Mouse (Mus musculus) lung, adult 2 months (tissue): ENCODE results near the gene Inpp5e. TPM values are rescaled to one million over a fixed set of nuclear protein-coding genes. Genes with fewer than 3 reads are reported as not detected.
A peak's percentile ranks its signal among the peaks of the same experiment; 100 is the strongest.

Experiments used
- DNase-seq: peaks from one replicate; pipeline ENCODE4 v3.0.0; 2022
- H3K4me1 ChIP-seq: fragments of 200-500 bp; 2 replicates; pipeline ENCODE4 v1.6.1; 2011; ENCODE audit warnings: low read length; ENCODE audit not compliant: control insufficient read depth, insufficient read depth
- H3K4me3 ChIP-seq: fragments of 200-500 bp; replicated peaks from 2 replicates; pipeline ENCODE3; 2011; ENCODE audit warnings: low read depth, mild to moderate bottlenecking, control low read depth, low read length; ENCODE audit errors: extremely low read depth
- CTCF ChIP-seq: fragments of 200-500 bp; IDR thresholded peaks from 2 replicates; pipeline ENCODE4 v1.5.1; 2011; ENCODE audit warnings: mild to moderate bottlenecking, low read length, control low read depth; ENCODE audit not compliant: insufficient read depth
- POLR2A ChIP-seq: fragments of 200-500 bp; IDR thresholded peaks from 2 replicates; pipeline ENCODE4 v1.6.1; 2011; ENCODE audit warnings: low read depth, mild to moderate bottlenecking, control low read depth, low read length, borderline replicate concordance; ENCODE audit errors: extremely low read depth
- WGBS: fragments of 180-500 bp; shearing (Covaris S2); methylation state at CpG from one replicate; pipeline ENCODE4 v1.1.7; 2018; 5-methylcytosine and 5-hydroxymethylcytosine counted together
- polyA plus RNA-seq: library from polyadenylated mRNA; depleted of rRNA; stranded (reverse); fragments of >200 nt; gene quantifications from 2 replicates; pipeline ENCODE4 v1.2.3, GENCODE M21; 2012; rRNA removed

Inpp5e gene
- polyA plus RNA-seq, result 26.4 and 27.2 TPM in 2 replicates

DNA sequence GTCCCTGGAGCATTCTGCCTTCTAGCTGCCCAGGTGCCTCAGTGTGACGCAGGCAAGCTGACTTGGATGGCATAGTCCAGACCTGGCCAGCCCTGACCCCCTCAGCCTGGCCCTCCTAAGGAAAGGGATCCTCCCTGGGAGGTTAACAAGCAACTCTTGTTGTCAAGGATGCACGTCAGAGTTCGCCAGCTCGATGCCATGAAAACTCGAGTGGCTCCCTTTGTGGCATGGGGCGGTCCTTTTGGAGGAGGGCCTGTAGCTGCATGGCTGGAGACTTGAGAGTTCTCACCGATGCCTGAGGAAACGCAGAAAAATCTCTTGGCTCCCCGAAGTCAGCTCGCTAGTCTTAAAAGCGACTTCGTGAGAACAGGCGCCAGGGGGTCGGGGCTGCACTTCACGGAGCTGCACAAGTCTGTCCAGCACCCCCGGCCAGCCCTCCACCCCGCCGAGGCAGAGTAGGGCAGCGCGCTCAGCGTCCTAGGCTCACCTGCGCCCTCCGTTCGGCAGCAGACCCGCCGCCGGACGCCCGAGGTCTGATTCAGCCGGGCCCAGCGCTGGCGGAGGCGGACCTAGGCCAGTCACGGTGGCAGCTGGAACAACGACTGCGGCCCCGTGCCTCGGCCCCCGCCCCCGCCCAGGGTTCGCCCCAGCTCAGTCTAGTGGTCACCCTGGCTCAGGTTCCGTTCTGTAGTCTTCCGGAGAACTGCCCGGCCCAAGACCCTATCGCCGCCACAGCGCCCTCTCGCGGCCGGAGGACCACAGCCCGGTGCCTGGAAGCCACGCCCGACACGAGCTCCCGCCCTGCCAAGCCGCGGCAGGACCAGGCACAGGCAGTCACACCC is at the start of gene Inpp5e:
TSS of gene Inpp5e (minus strand) at position 689 of the 842 bp plus-strand sequence.
- under 1% methylated on average over 56 of the region's 57 CpGs for WGBS
- DNase-seq, result peak; percentile 99
- Histone ChIP-seq H3K4me1 (peaks cover 11% of the 10 kb centered on the region), H3K4me3 (peak within 1 kb of the TSS; percentile 82)
- peak; percentile 56; the same call in 1 of the 2 replicates for TF ChIP-seq CTCF
- TF ChIP-seq POLR2A, result 0 out of 2 replicates have a peak, but pooled peaks have one; percentile 20

DNA sequence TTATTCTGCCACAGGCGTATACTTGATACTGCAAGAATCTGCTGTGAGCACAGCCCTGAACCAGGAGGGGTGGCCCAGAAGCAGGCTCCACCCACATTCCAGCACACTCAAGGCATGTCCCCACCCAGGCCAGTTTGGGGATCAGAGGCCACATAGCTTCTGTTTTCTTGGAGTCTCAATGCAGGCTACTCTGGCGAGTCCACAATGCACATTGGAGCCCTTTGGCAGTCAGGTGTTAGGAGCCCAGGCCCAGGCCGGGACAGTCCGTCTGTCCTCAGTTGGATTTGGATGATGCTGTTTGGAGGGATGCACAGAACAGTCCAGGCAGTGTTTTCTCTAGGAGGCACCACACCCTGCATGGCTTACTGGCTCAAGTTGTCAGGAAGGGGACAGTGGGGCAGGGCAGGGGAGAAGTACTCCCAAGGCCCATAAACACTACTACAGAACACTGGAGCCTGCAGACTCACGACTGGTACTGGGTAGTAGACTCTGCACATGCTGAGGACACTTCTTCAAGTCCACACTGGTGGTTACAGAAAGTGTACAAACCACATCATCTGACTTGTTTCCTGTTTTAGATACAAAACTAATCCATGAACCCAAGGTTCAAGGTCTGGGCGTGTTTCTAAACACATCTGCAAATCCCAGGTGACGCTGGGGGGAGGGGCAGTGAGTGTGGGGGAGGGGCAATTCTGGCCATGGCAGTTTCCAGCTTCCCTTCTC is 49.6 kb upstream of the Inpp5e start:
- peak; percentile 61 for DNase-seq
- WGBS, result 30% methylated on average over 7 of the region's 7 CpGs
- H3K4me1 ChIP-seq, result peaks cover 11% of the 10 kb centered on the region; the same call in 1 of the 2 replicates
- no peak for TF ChIP-seq POLR2A
- H3K4me3 ChIP-seq, result no peak overlapping the region

DNA sequence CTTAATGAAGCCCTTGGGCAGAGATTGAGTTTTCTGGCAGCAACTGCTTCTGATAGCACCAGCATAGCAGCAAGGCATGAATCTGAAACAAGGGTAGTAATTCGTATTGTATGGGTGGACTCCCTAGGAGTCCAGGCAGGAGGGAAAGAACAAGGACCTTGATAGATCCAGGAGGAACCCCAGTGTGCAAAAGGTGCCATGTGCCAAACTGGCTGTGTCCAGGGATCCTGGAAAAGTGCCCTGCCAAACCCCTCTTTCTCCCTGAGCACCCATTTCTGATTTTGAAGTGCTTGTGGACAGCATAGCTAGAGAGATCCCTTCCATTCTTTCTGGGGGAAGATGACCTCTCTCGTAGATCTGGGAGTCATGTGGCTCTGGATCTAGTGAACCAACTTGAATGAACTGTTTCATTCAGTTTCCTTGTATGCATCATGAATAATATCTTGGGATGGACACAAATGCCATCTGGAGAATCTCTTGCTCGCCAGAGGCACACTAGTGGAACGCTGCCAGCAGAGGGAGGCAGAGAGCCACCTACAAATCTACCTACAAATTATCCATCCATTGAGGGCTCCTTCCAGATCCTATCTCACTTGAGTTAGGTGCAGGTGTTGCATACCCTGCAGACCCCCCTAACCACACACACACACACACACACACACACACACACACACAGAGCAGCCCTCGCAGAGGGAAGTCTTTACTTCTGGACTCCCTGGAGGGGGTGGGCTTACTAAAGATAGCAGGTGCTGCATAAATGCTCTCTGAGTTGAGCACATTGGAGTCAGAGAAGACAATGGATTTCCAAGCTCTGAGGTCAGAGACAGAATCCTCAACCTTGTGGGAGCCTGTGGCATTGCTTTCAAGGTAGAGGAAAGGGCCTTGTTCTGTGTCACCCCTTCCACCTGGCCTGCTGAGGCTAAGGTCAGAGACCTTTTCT is 40.4 kb upstream of the Inpp5e start:
- 22% methylated on average over 5 of the region's 5 CpGs for WGBS
- Histone ChIP-seq H3K4me1 (peaks cover 14% of the 10 kb centered on the region), H3K4me3 (no peak overlapping the region)
- TF ChIP-seq CTCF (peak; percentile 94), POLR2A (no peak)
- peak; percentile 80 for DNase-seq

DNA sequence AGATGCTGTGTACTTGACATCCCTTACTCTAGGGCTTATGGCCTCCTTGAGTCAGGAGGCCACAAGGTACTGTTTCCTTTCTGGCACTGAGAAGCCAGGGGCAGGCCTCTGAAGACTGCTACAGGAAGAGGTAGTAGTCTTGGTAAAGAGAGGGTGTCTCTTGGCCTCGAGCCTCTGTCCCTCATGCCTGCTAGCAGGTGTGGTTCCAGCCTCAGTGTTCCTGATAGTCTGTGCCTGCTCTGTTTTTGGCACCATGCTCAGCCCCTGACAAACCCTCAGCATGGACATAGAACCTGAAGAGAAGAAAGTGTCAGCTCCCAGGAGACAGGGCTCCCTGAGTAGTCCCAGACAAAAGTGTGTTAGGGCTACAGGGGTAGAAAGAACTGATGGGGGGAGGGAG is 38.4 kb upstream of the Inpp5e start:
- peaks cover 17% of the 10 kb centered on the region for H3K4me1 ChIP-seq
- WGBS, result 22% methylated on average over 1 of the region's 1 CpGs
- TF ChIP-seq CTCF (no peak), POLR2A (no peak)

DNA sequence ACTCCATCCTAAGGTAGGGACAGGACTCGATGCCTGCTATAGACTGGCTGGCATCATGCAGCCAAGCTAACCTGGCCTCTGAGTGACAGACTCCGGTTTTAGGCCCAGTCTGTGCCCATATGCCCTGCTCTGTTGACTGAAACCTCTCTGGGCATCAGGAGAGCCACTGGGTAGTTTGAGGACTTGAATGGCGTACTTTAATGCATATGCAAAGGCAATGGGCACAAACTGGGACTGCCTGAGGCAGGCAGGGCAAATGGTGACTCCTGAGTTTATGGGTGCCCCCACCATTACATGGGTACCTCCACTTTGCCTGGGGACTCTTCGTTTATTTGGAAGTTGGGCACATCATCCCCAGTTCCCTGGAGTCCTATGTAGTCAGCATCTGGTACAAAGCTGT is 37.7 kb upstream of the Inpp5e start:
- no peak for DNase-seq
- Histone ChIP-seq H3K4me3 (peak overlapping the region; percentile 37), H3K4me1 (peaks cover 17% of the 10 kb centered on the region)
- 65% methylated on average over 4 of the region's 4 CpGs for WGBS
- TF ChIP-seq CTCF (no peak), POLR2A (no peak)

More for the DNA sequence above, 38.4 kb upstream of the Inpp5e start:
- no peak for DNase-seq
- H3K4me3 ChIP-seq, result no peak overlapping the region

DNA sequence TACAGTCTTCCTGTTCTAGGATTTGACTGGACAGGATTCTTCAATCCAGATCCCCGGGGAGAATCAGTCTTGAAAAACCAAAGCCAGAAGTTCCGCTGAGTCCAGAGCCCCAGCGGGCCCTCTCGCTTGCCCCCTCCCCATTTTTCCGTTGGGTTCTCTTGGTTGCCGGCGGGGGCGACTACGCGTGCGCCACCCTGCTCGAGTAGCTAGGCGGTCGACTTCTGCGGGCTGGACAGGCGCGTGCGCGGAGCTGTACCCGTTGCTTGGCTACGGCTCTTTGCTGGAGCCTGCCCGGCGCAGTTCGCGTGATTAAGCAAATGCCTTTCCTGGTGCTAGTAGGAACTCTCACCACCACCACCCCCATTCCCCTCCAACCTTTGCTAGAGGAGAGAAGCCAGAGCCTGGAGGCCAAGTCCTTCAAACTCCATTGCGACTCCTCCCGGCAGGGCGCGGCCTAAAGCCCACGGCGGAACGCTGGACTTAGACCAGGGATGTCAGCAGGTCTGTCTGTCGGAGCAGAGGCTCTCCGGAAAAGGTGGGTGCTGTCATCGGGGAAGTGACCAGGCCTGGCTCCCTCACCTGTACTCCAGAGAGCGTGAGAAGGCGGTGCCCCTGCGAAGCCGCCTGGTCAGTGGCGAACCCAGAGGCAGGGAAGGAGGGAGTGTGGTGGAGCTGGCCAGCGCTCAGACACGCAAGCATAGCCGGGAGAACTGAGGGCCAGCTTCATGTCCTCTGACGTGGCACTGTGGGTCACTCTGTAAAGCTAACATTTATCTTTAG is 36.9 kb upstream of the Inpp5e start:
- peak; percentile 98 for DNase-seq
- 0 out of 2 replicates have a peak, but pooled peaks have one; percentile 1 for TF ChIP-seq CTCF
- peak; percentile 43; the same call in 1 of the 2 replicates for TF ChIP-seq POLR2A
- Histone ChIP-seq H3K4me3 (peak overlapping the region; percentile 77), H3K4me1 (peaks cover 17% of the 10 kb centered on the region)
- under 1% methylated on average over 44 of the region's 44 CpGs for WGBS

DNA sequence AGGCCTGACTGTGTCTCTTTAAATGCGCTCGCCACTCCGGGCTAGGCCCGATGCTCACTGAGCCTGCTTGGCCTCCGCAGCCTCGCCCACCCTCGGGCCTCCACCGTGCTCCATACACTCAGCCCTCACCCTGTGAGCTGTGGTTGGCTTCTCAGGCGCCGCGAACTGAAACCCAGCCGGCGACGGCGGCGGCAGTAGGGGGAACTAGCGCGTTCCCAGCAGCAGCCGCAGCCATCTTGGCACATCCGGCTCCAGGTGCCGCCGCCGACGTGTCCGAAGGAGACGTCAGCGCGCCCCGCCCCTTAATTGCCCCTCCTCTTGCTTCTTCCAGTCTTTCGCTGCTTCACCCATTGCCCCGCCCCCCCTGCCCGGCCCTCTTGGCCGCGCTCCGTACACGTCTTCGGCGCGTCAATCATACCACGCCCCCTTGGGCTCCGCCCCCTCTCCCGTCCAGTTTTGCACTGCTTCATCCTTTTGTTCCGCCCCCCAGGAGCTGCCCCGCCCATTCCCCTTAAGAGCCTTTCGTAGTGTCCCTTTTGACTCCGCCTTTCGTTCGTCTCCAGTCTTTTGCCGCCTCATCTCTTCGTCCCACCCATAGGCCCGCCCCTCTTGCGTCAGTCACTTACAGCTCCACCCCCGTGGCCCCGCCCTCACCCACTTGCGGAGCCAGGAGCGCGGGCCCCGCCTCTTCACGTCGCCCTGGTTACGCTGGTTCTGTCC is 36.1 kb upstream of the Inpp5e start, which contains the start of gene Sec16a:
TSS of gene Sec16a (minus strand) at position 271 of the 720 bp plus-strand sequence.
- under 1% methylated on average over 60 of the region's 61 CpGs for WGBS
- peak; percentile 99 for DNase-seq
- TF ChIP-seq POLR2A (peak; percentile 80), CTCF (no peak)
- Histone ChIP-seq H3K4me1 (peaks cover 17% of the 10 kb centered on the region), H3K4me3 (peak within 1 kb of the TSS; percentile 97)

DNA sequence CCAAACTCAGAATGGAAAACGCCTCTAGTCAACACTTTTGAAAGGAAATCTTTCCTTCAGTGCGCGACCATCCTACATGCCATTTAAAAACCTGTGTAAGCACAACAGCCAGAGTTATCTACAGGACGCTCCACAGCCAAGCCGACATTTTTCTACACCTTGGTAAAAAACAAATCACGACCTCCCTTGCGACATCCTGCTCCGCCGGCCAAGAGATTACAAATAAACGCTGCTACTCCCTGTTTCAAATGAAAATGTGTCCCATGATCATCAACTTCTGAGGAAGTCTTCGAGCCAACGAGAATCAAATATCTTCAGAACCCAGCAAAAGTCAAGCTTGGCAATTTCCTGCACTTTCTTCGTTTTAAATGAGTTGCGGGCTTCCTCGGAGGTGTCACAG is 35.4 kb upstream of the Inpp5e start:
- DNase-seq, result no peak
- Histone ChIP-seq H3K4me3 (peak overlapping the region; percentile 97), H3K4me1 (peaks cover 17% of the 10 kb centered on the region)
- TF ChIP-seq CTCF, result no peak
- no peak for TF ChIP-seq POLR2A
- 1% methylated on average over 15 of the region's 15 CpGs for WGBS
